Mouse (Mus musculus) midbrain, postnatal 0 days (tissue): ENCODE measurements around the gene Adgrg2. TPM values are rescaled to one million over a fixed set of nuclear protein-coding genes. Genes with fewer than 3 reads are reported as not detected.

Experiments
- ATAC-seq: fragments of 200-750 bp; cut with Nextera tagmentation; 2 replicates; pipeline ENCODE4 v1.8.0; 2017; ENCODE audit warnings: moderate number of reproducible peaks, mild to moderate bottlenecking, moderate TSS enrichment, moderate library complexity; ENCODE audit not compliant: low FRiP score
- DNase-seq: peaks from one replicate; pipeline ENCODE4 v3.0.0-alpha.2; 2015; ENCODE audit warnings: low spot score
- H3K27ac ChIP-seq: fragments of 300-500 bp; sonication (generic); 2 replicates; pipeline ENCODE4 v1.5.1; 2014; ENCODE audit warnings: low read depth, mild to moderate bottlenecking, low read length, mixed read lengths
- H3K27me3 ChIP-seq: fragments of 300-500 bp; sonication (generic); 2 replicates; pipeline ENCODE4 v1.6.1; 2014; ENCODE audit warnings: low read length, control low read depth, mixed read lengths; ENCODE audit not compliant: insufficient read depth
- H3K36me3 ChIP-seq: fragments of 300-500 bp; sonication (generic); 2 replicates; pipeline ENCODE4 v1.6.1; 2014; ENCODE audit warnings: low read length, control low read depth, mixed read lengths; ENCODE audit not compliant: insufficient read depth
- H3K4me1 ChIP-seq: fragments of 300-500 bp; sonication (generic); 2 replicates; pipeline ENCODE4 v1.6.1; 2014; ENCODE audit warnings: mild to moderate bottlenecking, control low read depth, antibody characterized with exemption, low read length, mixed read lengths; ENCODE audit not compliant: insufficient read depth
- H3K4me2 ChIP-seq: fragments of 300-500 bp; sonication (generic); 2 replicates; pipeline ENCODE4 v1.6.1; 2014; ENCODE audit warnings: low read depth, mild to moderate bottlenecking, low read length, mixed read lengths; ENCODE audit not compliant: poor library complexity, severe bottlenecking
- H3K4me3 ChIP-seq: fragments of 300-500 bp; sonication (generic); 2 replicates; pipeline ENCODE4 v1.5.1; 2014; ENCODE audit warnings: low read depth, mild to moderate bottlenecking, low read length, moderate library complexity
- H3K9ac ChIP-seq: fragments of 300-500 bp; sonication (generic); replicated peaks from 2 replicates; pipeline ENCODE4 v1.6.1; 2014; ENCODE audit warnings: mild to moderate bottlenecking, low read length, moderate library complexity, mixed read lengths; ENCODE audit not compliant: poor library complexity, severe bottlenecking
- H3K9me3 ChIP-seq: fragments of 300-500 bp; sonication (generic); 2 replicates; pipeline ENCODE4 v1.6.1; 2016; ENCODE audit warnings: low read length, control low read depth
- CTCF ChIP-seq: IDR thresholded peaks from 2 replicates; pipeline ENCODE4 v1.5.1; 2016; ENCODE audit warnings: antibody characterized with exemption, mild to moderate bottlenecking
- WGBS: fragments of 180-500 bp; shearing (Covaris S2); extraction: QIAGEN DNeasy Blood & Tissue Kit; methylation state at CpG from one replicate; pipeline ENCODE4 v1.1.7; 2014; 5-methylcytosine and 5-hydroxymethylcytosine counted together
- polyA plus RNA-seq: library from polyadenylated mRNA; unstranded; fragments of >200 nt; fragmentation: Nextera tagmentation; extraction: Ambion mirVana; gene quantifications from 2 replicates; pipeline ENCODE4 v1.2.1, GENCODE M21; 2015
- total RNA-seq: library from RNA; depleted of rRNA; stranded (reverse); fragments of >200 nt; gene quantifications from 2 replicates; pipeline ENCODE4 v1.2.3, GENCODE M21; 2014

The Adgrg2 gene
- total and polyA plus RNA-seq, 2 experiments from 2014 or later = 3.6 to 3.8 TPM

- Histone ChIP-seq H3K4me3 (no peak overlapping the region), H3K4me2 (no peak overlapping the region), H3K27me3 (no peaks in the 10 kb centered on the region), H3K9me3 (no peaks in the 10 kb centered on the region), H3K9ac (no peak overlapping the region), H3K36me3 (no peaks in the 10 kb centered on the region), H3K4me1 (no peaks in the 10 kb centered on the region), H3K27ac (no peak overlapping the region)
- no peak for TF ChIP-seq CTCF
- 85% methylated on average over 7 of the region's 7 CpGs for WGBS
- DNase-seq = no peak
- no peak for ATAC-seq
Measured at GRCm38 (mm10) chrX:160413881-160414395, 23.4 kb downstream of the Adgrg2 start.

GRCm38 (mm10) chrX:160418397-160418796, 27.9 kb downstream of the Adgrg2 start:
- no peak for DNase-seq
- WGBS = 93% methylated on average over 7 of the region's 7 CpGs
- ATAC-seq = no peak

GRCm38 (mm10) chrX:160423737-160424136, 33.2 kb downstream of the Adgrg2 start:
- 68% methylated on average over 1 of the region's 1 CpGs for WGBS
- TF ChIP-seq CTCF = no peak
- no peak overlapping the region for H3K27ac ChIP-seq
- H3K9me3 ChIP-seq = no peaks in the 10 kb centered on the region
- no peak overlapping the region for H3K9ac ChIP-seq
- H3K4me2 ChIP-seq = no peak overlapping the region
- H3K4me1 ChIP-seq = no peaks in the 10 kb centered on the region
- no peaks in the 10 kb centered on the region for H3K36me3 ChIP-seq
- H3K4me3 ChIP-seq = no peak overlapping the region
- no peak for ATAC-seq
- 0 out of 2 replicates have a peak, but pooled peaks cover 6% of the 10 kb centered on the region for H3K27me3 ChIP-seq
- DNase-seq = no peak

More at GRCm38 (mm10) chrX:160418397-160418796, 27.9 kb downstream of the Adgrg2 start:
- H3K9me3 ChIP-seq = no peaks in the 10 kb centered on the region
- TF ChIP-seq CTCF = no peak
- H3K9ac ChIP-seq = no peak overlapping the region
- H3K4me2 ChIP-seq = no peak overlapping the region
- H3K27ac ChIP-seq = no peak overlapping the region
- H3K36me3 ChIP-seq = no peaks in the 10 kb centered on the region
- no peaks in the 10 kb centered on the region for H3K27me3 ChIP-seq
- no peak overlapping the region for H3K4me3 ChIP-seq
- no peaks in the 10 kb centered on the region for H3K4me1 ChIP-seq

GRCm38 (mm10) chrX:160426486-160426885, 36.0 kb downstream of the Adgrg2 start:
- Histone ChIP-seq H3K27ac (no peak overlapping the region), H3K9ac (no peak overlapping the region), H3K4me3 (no peak overlapping the region), H3K4me1 (no peaks in the 10 kb centered on the region), H3K36me3 (no peaks in the 10 kb centered on the region), H3K9me3 (no peaks in the 10 kb centered on the region), H3K4me2 (no peak overlapping the region), H3K27me3 (0 out of 2 replicates have a peak, but pooled peaks cover 6% of the 10 kb centered on the region)
- WGBS = 68% methylated on average over 1 of the region's 1 CpGs
- DNase-seq (no peak), ATAC-seq (no peak)
- TF ChIP-seq CTCF = no peak

GRCm38 (mm10) chrX:160426930-160427329, 36.4 kb downstream of the Adgrg2 start:
- Histone ChIP-seq H3K4me2 (no peak overlapping the region), H3K27me3 (0 out of 2 replicates have a peak, but pooled peaks cover 6% of the 10 kb centered on the region), H3K4me3 (no peak overlapping the region), H3K4me1 (no peaks in the 10 kb centered on the region), H3K36me3 (no peaks in the 10 kb centered on the region), H3K9me3 (no peaks in the 10 kb centered on the region), H3K27ac (no peak overlapping the region), H3K9ac (no peak overlapping the region)
- ATAC-seq (no peak), DNase-seq (no peak)
- WGBS = 68% methylated on average over 1 of the region's 1 CpGs
- TF ChIP-seq CTCF = no peak

GRCm38 (mm10) chrX:160432192-160432591, 41.7 kb downstream of the Adgrg2 start:
- Histone ChIP-seq H3K27ac (no peak overlapping the region), H3K9me3 (no peaks in the 10 kb centered on the region), H3K4me2 (no peak overlapping the region), H3K36me3 (no peaks in the 10 kb centered on the region), H3K4me3 (no peak overlapping the region), H3K4me1 (no peaks in the 10 kb centered on the region), H3K27me3 (no peaks in the 10 kb centered on the region), H3K9ac (no peak overlapping the region)
- DNase-seq = no peak
- WGBS = 87% methylated on average over 7 of the region's 7 CpGs
- TF ChIP-seq CTCF = no peak
- no peak for ATAC-seq
